In the genomic region with DNA sequence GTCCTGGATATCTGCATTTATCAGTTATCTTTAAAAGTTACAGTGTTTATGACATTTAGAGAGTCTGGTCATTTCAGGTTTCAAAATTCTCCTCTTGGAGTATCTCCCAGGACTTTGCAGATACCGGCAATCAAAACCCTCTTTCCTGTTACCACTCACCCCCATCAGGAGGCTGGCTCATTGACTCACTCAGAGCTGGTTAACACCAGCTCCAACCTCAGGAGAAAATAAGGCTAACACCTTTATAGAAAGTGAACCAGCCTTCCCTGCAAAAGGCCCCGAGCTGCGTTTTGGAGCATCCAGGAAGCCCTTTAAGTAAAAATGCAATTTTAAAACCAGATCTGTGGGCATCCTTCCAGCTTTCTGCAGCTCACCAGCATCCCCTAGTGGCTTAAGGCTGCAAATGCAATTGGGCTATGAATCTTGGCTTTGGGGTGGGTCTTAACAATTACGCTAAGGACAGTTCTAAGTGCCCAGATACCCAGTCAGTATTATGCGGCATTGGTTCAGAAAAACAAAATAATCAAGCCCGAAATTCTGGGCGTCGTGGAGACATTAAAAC, we compare ENCODE assay signal across 9 mouse cellular contexts. TPM values are rescaled to one million over a fixed set of nuclear protein-coding genes. Genes with fewer than 3 reads are reported as not detected.
A peak's percentile ranks its signal among the peaks of the same experiment; 100 is the strongest.
DNase-seq lines count a peak whose midpoint lies in the region; ATAC-seq and TF ChIP-seq lines count a peak whose summit lies in the region.
"Had no signal": no experiment of that assay in that cellular context is flagged by ENCODE, and none has a peak within 500 bp of the region (broad histone marks: within the 10 kb centered on the region; RNA-seq: fewer than 3 reads in every experiment).

No protein-coding gene starts in this region.

- no peak overlapping the region for H3K27ac ChIP-seq in CH12.LX (ENCODE audit: insufficient read depth, low read depth)
- H3K27ac ChIP-seq in embryonic facial prominence, embryonic 14.5 days (replicated peaks; ENCODE audit: low read depth, low read length) = no peak overlapping the region

- H3K27me3 ChIP-seq in CH12.LX (replicated peaks) = peaks cover 78% of the 10 kb centered on the region
- no peaks in the 10 kb centered on the region for H3K27me3 ChIP-seq in embryonic facial prominence, embryonic 14.5 days (replicated peaks; ENCODE audit: control insufficient read depth, insufficient read depth, low read length)

- peak; percentile 76 for TF ChIP-seq RAD21 in CH12.LX (IDR thresholded peaks at IDR 0.05; ENCODE audit: low read depth, low read length)

- intact Hi-C loops in heart, postnatal 10 days (cut with DNase I) = loop anchor here (2.0 kb wide), 1 partner anchor 473 kb away; no protein-coding TSS in a partner anchor
- intact Hi-C loops in heart, postnatal 25 days (cut with DNase I) = loop anchor here (1.0 kb wide), 1 partner anchor 472 kb away; no protein-coding TSS in a partner anchor
- intact Hi-C loops in left cerebral cortex, postnatal 14 days (cut with DNase I) = loop anchor here (2.0 to 10.0 kb wide), 2 partner anchors 387 to 473 kb away; a partner anchor contains a TSS

- dilution Hi-C loops in CH12.LX (cut with MboI; ENCODE audit: extremely low pct_ligation_motif_present, extremely low pct_unique_long_range_greater_than_20kb, low sequenced_read_pairs) = no loop called here

- TF ChIP-seq EP300 in CH12.LX (IDR thresholded peaks at IDR 0.05; ENCODE audit: low read length) = no peak

- DNase-seq in heart, postnatal 10 days = peak; percentile 17 to 42
- no peak for DNase-seq in heart, postnatal 25 days (ENCODE audit: low spot score)
- DNase-seq in CH12.LX (ENCODE audit: extremely low read depth) = peak; percentile 48
- peak; percentile 40 for DNase-seq in adrenal gland, postnatal 14 days
- peak; percentile 48 for DNase-seq in embryonic facial prominence, embryonic 14.5 days (ENCODE audit: low spot score)
- peak; percentile 48 to 55 for DNase-seq in left cerebral cortex, postnatal 14 days (ENCODE audit: low spot score in 2 of 2)
- DNase-seq in ovary, postnatal 14 days (ENCODE audit: low spot score) = peak; percentile 36
- no peak for DNase-seq in B cell, adult 2 months

- no peak overlapping the region for H3K9ac ChIP-seq in CH12.LX (ENCODE audit: insufficient read depth, low read depth)
- no peak overlapping the region for H3K9ac ChIP-seq in embryonic facial prominence, embryonic 14.5 days (ENCODE audit: low read depth, low read length)

- in situ Hi-C loops in CH12.LX (cut with MboI; ENCODE audit: low pct_ligation_motif_present, low pct_unique_long_range_greater_than_20kb, low sequenced_read_pairs) = loop anchor here (5.0 to 25.0 kb wide), 3 partner anchors 116 to 479 kb away; no protein-coding TSS in a partner anchor

- no peaks in the 10 kb centered on the region for H3K79me2 ChIP-seq in CH12.LX (replicated peaks; ENCODE audit: control insufficient read depth, extremely low read depth, insufficient read depth, poor library complexity, severe bottlenecking)

- no peak for ATAC-seq in embryonic facial prominence, embryonic 14.5 days (ENCODE audit: low read depth)

- TF ChIP-seq CTCF in CH12.LX (conservative IDR thresholded peaks at IDR 0.05 in 1 of 2, IDR thresholded peaks at IDR 0.05 in 1 of 2; ENCODE audit: low read depth in 2 of 2, low read length in 2 of 2) = peak; percentile 86 to 100

- WGBS in embryonic facial prominence, embryonic 14.5 days = 12% methylated on average over 8 of the region's 8 CpGs

- no peaks in the 10 kb centered on the region for H3K4me1 ChIP-seq in CH12.LX (ENCODE audit: control insufficient read depth in 1 of 2, insufficient read depth in 2 of 2)
- no peaks in the 10 kb centered on the region for H3K4me1 ChIP-seq in embryonic facial prominence, embryonic 14.5 days (ENCODE audit: control insufficient read depth, insufficient read depth, low read length)

- TF ChIP-seq POLR2A in CH12.LX (IDR thresholded peaks at IDR 0.05; ENCODE audit: low read depth, low read length) = no peak

- H3K4me2 ChIP-seq in CH12.LX (ENCODE audit: insufficient read depth, low read depth, poor library complexity, severe bottlenecking) = no peak overlapping the region
- no peak overlapping the region for H3K4me2 ChIP-seq in embryonic facial prominence, embryonic 14.5 days (ENCODE audit: low read depth, low read length)

- no peaks in the 10 kb centered on the region for H3K9me3 ChIP-seq in CH12.LX (replicated peaks; ENCODE audit: low read length)
- no peaks in the 10 kb centered on the region for H3K9me3 ChIP-seq in embryonic facial prominence, embryonic 14.5 days (ENCODE audit: control insufficient read depth, low read length)

- H3K4me3 ChIP-seq in CH12.LX (replicated peaks in 1 of 3; ENCODE audit: low read depth in 2 of 3, low read length in 2 of 3, poor library complexity in 1 of 3) = no peak overlapping the region
- no peak overlapping the region for H3K4me3 ChIP-seq in embryonic facial prominence, embryonic 14.5 days (ENCODE audit: low read depth, low read length)

- H3K36me3 ChIP-seq in CH12.LX (replicated peaks in 1 of 2; ENCODE audit: control insufficient read depth in 1 of 2, insufficient read depth in 1 of 2, low read length in 1 of 2) = no peaks in the 10 kb centered on the region
- H3K36me3 ChIP-seq in embryonic facial prominence, embryonic 14.5 days (ENCODE audit: control insufficient read depth, insufficient read depth, low read length) = no peaks in the 10 kb centered on the region

TF ChIP-seq in CH12.LX, 34 proteins besides CTCF, POLR2A, EP300 and RAD21:
- TF ChIP-seq NRF1 (IDR thresholded peaks at IDR 0.05; ENCODE audit: low read depth, low read length) (no peak), JUN (IDR thresholded peaks at IDR 0.05; ENCODE audit: insufficient read depth, low read depth, low read length) (no peak), SMC3 (IDR thresholded peaks at IDR 0.05; ENCODE audit: low read depth, low read length) (peak; percentile 69), USF2 (conservative IDR thresholded peaks at IDR 0.05; ENCODE audit: low read depth, low read length) (no peak), GABPA (IDR thresholded peaks at IDR 0.05; ENCODE audit: insufficient replicate concordance, low read depth, low read length) (no peak), MAZ (IDR thresholded peaks at IDR 0.05; ENCODE audit: low read depth, low read length) (0 out of 2 replicates have a peak, but pooled peaks have one; percentile 24), ZMIZ1 (IDR thresholded peaks at IDR 0.05; ENCODE audit: low read depth, low read length) (no peak), NELFE (IDR thresholded peaks at IDR 0.05; ENCODE audit: low read depth, low read length) (no peak), ZNF384 (IDR thresholded peaks at IDR 0.05; ENCODE audit: low read depth, low read length) (no peak), ELF1 (IDR thresholded peaks at IDR 0.05; ENCODE audit: low read depth, low read length) (0 out of 2 replicates have a peak, but pooled peaks have one; percentile 21), POLR2AphosphoS2 (IDR thresholded peaks at IDR 0.05; ENCODE audit: low read depth, low read length) (no peak), TBP (conservative IDR thresholded peaks at IDR 0.05; ENCODE audit: low read depth, low read length) (no peak), KAT2A (IDR thresholded peaks at IDR 0.05; ENCODE audit: insufficient replicate concordance, low read length) (no peak), CHD1 (IDR thresholded peaks at IDR 0.05; ENCODE audit: low read depth, low read length) (no peak), ZKSCAN1 (IDR thresholded peaks at IDR 0.05; ENCODE audit: borderline replicate concordance, low read depth, low read length) (no peak), UBTF (IDR thresholded peaks at IDR 0.05; ENCODE audit: low read depth, low read length) (no peak), IRF4 (IDR thresholded peaks at IDR 0.05; ENCODE audit: low read depth, low read length) (no peak), USF1 (IDR thresholded peaks at IDR 0.05; ENCODE audit: low read depth, low read length) (no peak), JUND (conservative IDR thresholded peaks at IDR 0.05; ENCODE audit: low read depth, low read length) (no peak), MAX (IDR thresholded peaks at IDR 0.05; ENCODE audit: low read length) (no peak), RCOR1 (conservative IDR thresholded peaks at IDR 0.05; ENCODE audit: low read depth, low read length) (no peak), E2F4 (IDR thresholded peaks at IDR 0.05; ENCODE audit: insufficient replicate concordance, low read depth, low read length) (no peak), ZC3H11A (IDR thresholded peaks at IDR 0.05; ENCODE audit: low read depth, low read length) (peak; percentile 23; the same call in 1 of the 2 replicates), TCF12 (IDR thresholded peaks at IDR 0.05; ENCODE audit: low read depth, low read length) (no peak), HCFC1 (IDR thresholded peaks at IDR 0.05; ENCODE audit: low read depth, low read length) (no peak), MAFK (IDR thresholded peaks at IDR 0.05; ENCODE audit: insufficient replicate concordance, low read length) (no peak), BHLHE40 (IDR thresholded peaks at IDR 0.05; ENCODE audit: low read depth, low read length) (no peak), PAX5 (IDR thresholded peaks at IDR 0.05; ENCODE audit: low read length) (no peak), SIN3A (IDR thresholded peaks at IDR 0.05; ENCODE audit: low read length) (no peak), MEF2A (IDR thresholded peaks at IDR 0.05; ENCODE audit: borderline replicate concordance, low read depth, low read length) (no peak), MYC (IDR thresholded peaks at IDR 0.05; ENCODE audit: low read depth, low read length) (no peak), MXI1 (IDR thresholded peaks at IDR 0.05; ENCODE audit: low read depth, low read length) (no peak), ETS1 (conservative IDR thresholded peaks at IDR 0.05; ENCODE audit: low read depth, low read length) (no peak), CHD2 (IDR thresholded peaks at IDR 0.05; ENCODE audit: low read length) (no peak)

RNA-seq across cellular contexts. Expression of a gene that starts 49.2 kb away (rescaled TPM):
- not detected for total RNA-seq in heart, postnatal 10 days (2021)
- not detected for total RNA-seq in heart, postnatal 25 days (2021)
- total RNA-seq in CH12.LX (2012; rRNA removed) = not detected in 2 replicates
- total RNA-seq in CH12.LX (2014; rRNA removed) = not detected in 2 replicates
- not detected in 2 replicates for polyA plus RNA-seq in CH12.LX (2012; ENCODE audit: insufficient read length, low read depth)
- total RNA-seq in adrenal gland, postnatal 14 days (2021) = not detected in 2 replicates
- 0.08 and 0.24 TPM in 2 replicates for polyA plus RNA-seq in embryonic facial prominence, embryonic 14.5 days (2014; fragmentation: Nextera tagmentation; extraction: Ambion mirVana)
- under 1 TPM in 1 of 2 experiments, not detected in 1; 0.23 TPM for total RNA-seq in left cerebral cortex, postnatal 14 days (2021)
- polyA plus RNA-seq: liver, embryonic 16.5 days had no signal

Comparison
In these comparisons a context has a peak if more than half of its experiments do, and no peak if none do; other contexts are left out.
1. DNase-seq: peak in heart, postnatal 10 days (2 of 2), CH12.LX (single experiment), adrenal gland, postnatal 14 days (single experiment), embryonic facial prominence, embryonic 14.5 days (single experiment), left cerebral cortex, postnatal 14 days (2 of 2) and ovary, postnatal 14 days (single experiment); none in heart, postnatal 25 days (single experiment) and B cell, adult 2 months (0 of 2).